Mouse (Mus musculus): Measurements from ENCODE around the gene Rell1.

DNA sequence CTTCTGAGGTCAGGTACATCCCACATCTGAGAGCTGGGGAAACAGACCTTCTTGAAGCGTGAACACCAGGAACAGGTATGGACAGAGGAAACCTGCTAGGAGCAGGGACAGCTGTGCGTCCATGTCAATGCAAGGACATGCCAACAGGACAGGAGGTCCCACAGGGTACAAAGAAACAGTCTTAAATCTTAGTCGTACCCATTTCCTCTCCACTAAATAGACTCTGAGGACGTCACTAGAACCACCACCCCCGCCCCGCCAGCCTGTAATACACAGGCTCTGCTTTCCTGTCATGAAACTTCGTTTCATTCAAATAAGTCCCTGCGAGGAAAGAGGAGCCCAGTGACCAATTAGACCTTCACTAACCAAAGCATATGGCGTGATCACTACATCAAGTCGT lies 7.0 kb downstream of the Rell1 start:
- TF ChIP-seq POLR2A (IDR thresholded peaks at IDR 0.05; ENCODE audit: extremely low read depth, insufficient read depth, low read length) (no peak), CTCF (IDR thresholded peaks at IDR 0.05; ENCODE audit: low read depth, low read length) (no peak)
